Mouse (Mus musculus) c-Kit-negative CD71-positive TER-119-positive erythroid progenitor cells, embryonic 14.5 days (primary cell): Measurements from ENCODE around the gene Dnaic2.

Experiments
- DNase-seq: peaks from one replicate; pipeline ENCODE4 v3.0.0-alpha.2; 2013; ENCODE audit warnings: low read depth, low spot score

Dnaic2 gene

DNA sequence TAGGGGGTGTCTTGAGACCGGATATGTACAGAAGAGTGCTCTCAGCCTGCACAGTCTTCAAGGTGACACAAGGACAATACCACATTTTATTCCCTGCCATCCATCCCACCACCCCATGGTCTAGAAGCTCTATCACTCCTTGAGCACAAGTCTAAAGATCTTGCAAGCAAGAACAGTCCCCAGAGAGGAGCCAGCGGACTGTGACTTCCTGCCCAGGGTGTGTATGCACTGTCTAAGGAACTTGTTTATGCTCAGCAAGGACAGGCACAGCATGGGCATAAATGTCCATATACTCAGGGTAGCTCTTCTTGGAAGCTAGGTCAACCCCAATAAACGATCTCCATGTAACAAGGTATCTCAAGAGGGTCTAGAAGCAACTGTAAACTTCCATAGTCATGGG lies 70.8 kb downstream of the Dnaic2 start:
- DNase-seq: no peak

- DNase-seq: no peak
Measured at GRCm38 (mm10) chr11:114798624-114799023, 71.4 kb downstream of the Dnaic2 start, which contains the start of gene Gpr142. Gpr142 (plus strand) TSS chr11:114798924.

DNA sequence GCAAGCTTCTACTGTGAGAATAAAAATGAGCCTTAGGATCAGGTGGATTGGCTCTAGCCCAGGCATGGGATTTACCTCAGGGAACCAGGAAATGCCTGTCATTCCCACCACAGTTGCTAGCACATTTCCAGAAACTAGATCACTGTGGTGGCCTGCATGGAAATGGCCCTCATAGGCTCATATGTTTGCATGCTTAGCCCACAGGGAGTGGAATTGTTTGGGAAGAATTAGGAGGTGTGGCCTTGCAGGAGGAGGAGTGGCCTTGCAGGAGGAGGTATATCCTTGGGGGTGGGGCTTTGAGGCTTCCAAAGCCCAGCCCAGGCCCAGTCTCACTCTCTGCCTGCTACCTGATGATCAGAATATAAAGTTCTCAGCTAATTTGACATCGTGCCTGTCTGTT lies 74.7 kb downstream of the Dnaic2 start:
- no peak for DNase-seq

- DNase-seq: no peak
Measured at GRCm38 (mm10) chr11:114802540-114803267, 75.5 kb downstream of the Dnaic2 start.

GRCm38 (mm10) chr11:114803990-114804389 lies 76.8 kb downstream of the Dnaic2 start:
- no peak for DNase-seq

DNA sequence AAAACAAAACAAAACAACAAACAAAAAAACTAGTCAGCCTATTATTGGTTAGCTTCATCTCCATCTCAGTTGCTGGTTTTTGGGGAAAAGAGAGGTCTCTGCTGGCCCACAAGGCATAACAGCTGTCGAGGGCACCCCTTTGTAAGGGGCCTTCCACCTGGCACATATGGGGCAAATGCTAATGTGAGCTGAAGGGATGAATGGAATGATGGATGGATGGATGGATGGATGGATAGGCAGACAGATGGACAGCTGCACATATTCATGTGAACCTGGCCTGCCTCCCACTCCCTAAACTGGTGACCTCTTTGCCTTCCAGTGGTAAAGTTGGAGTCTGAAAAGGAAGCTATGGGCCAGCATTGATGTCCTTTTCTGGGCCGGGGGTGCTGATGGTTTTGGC lies 79.8 kb downstream of the Dnaic2 start:
- DNase-seq: no peak
